Mouse (Mus musculus): ENCODE results near the gene Mmp11.

- TF ChIP-seq POLR2A (IDR thresholded peaks at IDR 0.05; ENCODE audit: extremely low read depth, insufficient read depth, low read length) = no peak
- TF ChIP-seq CTCF (IDR thresholded peaks at IDR 0.05; ENCODE audit: low read depth, low read length) = no peak
Measured at GRCm38 (mm10) chr10:75893089-75893750, 43.1 kb downstream of the Mmp11 start, which contains the start of gene Derl3.
